Mouse (Mus musculus) left cerebral cortex, postnatal 10 days (tissue): ENCODE measurements around the gene Txnrd3. TPM values are rescaled to one million over a fixed set of nuclear protein-coding genes. Genes with fewer than 3 reads are reported as not detected.

Experiments used
- DNase-seq, 2 experiments: peaks; one replicate each; pipeline ENCODE4 v3.0.0; 2021 to 2022; ENCODE audit warnings: low spot score in 2 of 2, mixed read lengths in 1 of 2; ENCODE audit errors: extremely low spot score in 1 of 2
- intact Hi-C: fragments of 180-260 bp; cut with DNase I; formaldehyde crosslinking; loops from one replicate; pipeline ENCODE4 v1.15.1; 2025
- total RNA-seq, 2 experiments: library from RNA; stranded (reverse); gene quantifications; 2 replicates each; pipeline ENCODE4 v1.2.3; 2021

Txnrd3 gene
- total RNA-seq, 2 experiments from 2014 or later: 10.0 to 10.6 TPM

- no peak for DNase-seq
- intact Hi-C loops: loop anchor here (10.0 kb wide), 1 partner anchor 641 kb away; the partner anchor contains the start of gene Chst13
These were observed 40.4 kb downstream of the Txnrd3 start for GRCm38 (mm10) chr6:89684231-89684630.

DNA sequence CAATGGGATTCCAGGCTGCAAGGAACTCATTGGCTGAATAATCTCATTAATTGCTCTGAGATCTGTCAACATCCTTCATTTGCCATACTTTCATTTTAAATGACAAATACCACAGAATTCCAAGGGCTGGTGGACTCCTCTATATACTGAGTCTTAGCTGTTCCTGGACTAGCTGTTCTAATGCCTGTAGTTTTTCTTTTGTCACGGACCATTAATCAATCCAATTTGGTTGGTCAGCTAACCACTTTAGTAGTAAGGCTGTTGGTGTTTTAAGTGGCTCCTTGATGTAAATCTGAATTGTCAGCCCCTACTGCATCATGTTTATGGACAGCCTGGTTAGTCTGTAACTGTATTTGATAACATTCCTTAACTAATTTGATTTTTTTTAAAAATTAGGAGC lies 43.3 kb downstream of the Txnrd3 start:
- intact Hi-C loops: loop anchor here (10.0 kb wide), 1 partner anchor 638 kb away; the partner anchor contains the start of gene Chst13
- DNase-seq: no peak

GRCm38 (mm10) chr6:89706624-89707023 lies 62.8 kb downstream of the Txnrd3 start:
- intact Hi-C loops: no loop called here
- no peak for DNase-seq

DNA sequence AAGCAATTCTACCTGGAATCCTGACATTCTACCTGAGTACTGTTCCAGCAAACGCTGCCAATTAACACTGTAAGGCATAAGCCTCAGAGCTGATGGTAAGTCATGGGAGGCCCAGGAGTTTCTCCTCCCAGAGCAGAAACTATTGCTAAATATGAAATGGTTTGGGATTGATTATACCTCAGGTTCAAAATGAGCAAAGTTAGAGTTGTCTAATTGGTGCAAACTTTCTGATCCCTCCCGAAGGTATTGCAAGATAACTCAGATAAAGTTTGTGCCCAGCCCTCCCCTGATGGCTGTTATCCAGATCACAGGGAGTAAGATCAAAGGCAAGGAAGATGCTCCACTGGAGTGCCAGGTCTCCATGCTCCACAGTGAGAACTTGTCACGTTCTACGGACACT lies 63.5 kb downstream of the Txnrd3 start, which contains the start of gene Vmn1r40:
TSS of gene Vmn1r40 (plus strand) at position 301 of the 400 bp plus-strand sequence.
- DNase-seq: no peak
- intact Hi-C loops: no loop called here

- intact Hi-C loops: no loop called here
- no peak for DNase-seq
These were observed 74.3 kb downstream of the Txnrd3 start for GRCm38 (mm10) chr6:89718051-89718450.

Other genes with a start within 250 kb of the Txnrd3 start
- gene Chchd6, start 48.3 kb upstream of the Txnrd3 start, total RNA-seq: 10 to 100 TPM; 82.4 to 85.6 TPM
- gene Vmn1r40, start 63.6 kb downstream of the Txnrd3 start, total RNA-seq: not detected
- gene Vmn1r41, start 96.8 kb downstream of the Txnrd3 start, total RNA-seq: not detected
- gene Vmn1r42, start 232.4 kb downstream of the Txnrd3 start, total RNA-seq: not detected
- not detected for gene Vmn1r43, start 232.4 kb downstream of the Txnrd3 start, total RNA-seq
- gene Vmn1r44, start 239.7 kb downstream of the Txnrd3 start, total RNA-seq: not detected